Mouse (Mus musculus): Measurements from ENCODE around the gene Dock10. TPM values are rescaled to one million over a fixed set of nuclear protein-coding genes. Genes with fewer than 3 reads are reported as not detected.
A peak's percentile ranks its signal among the peaks of the same experiment; 100 is the strongest.

Dock10 gene
- 5.5 and 6.0 TPM in 2 replicates for polyA plus RNA-seq (2015; fragmentation: Nextera tagmentation; extraction: Ambion mirVana)

DNA sequence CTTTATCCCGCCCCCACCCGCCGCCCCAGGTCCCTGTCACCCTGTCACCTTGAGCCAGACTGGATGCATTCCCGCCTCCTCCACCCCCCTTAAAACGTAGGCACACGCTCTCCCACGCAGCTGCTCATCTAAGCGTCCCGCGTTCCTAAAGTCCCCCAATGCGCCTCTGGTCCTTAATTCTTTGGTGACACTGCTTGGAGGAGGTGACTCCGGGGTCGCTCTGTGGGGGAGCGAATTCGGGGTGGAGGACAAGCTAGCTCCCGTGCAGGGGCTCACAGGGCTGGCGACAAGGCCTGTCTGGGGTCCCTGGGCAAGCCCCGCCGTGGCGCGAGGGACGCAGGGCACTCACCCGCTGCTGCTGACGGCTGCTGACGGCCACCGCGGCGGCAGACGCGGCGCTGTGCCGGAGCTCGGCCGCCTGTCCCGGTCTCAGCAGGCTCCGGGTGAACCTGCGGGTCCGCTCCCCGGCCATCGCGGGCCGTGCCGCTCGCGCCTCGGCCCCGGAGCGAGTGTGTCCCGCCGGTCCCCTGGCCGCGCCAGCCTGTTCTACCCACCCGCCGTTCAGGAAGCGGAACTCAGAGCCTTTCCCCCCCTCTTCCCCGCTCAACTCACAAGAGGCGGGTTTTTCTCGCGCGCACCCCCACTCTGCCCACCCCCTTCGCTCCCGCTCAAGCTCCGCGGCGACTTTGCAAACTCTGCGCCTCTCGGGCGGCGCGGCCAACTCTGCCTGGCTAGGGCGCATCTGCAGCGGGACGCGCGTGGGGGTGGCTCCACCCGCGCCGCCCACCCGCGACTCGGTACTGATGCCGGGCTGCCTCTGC, at the start of gene Dock10:
TSS of gene Dock10 (minus strand) at position 551 of the 821 bp plus-strand sequence.
- peaks cover 5% of the 10 kb centered on the region; the same call in 1 of the 2 replicates for H3K27me3 ChIP-seq
- peak within 1 kb of the TSS; percentile 89 for H3K4me2 ChIP-seq
- peak within 1 kb of the TSS; percentile 52 for H3K9ac ChIP-seq
- under 1% methylated on average over 81 of the region's 82 CpGs for WGBS
- H3K4me3 ChIP-seq: peak within 1 kb of the TSS; percentile 65
- peak within 1 kb of the TSS; percentile 54; the same call in 1 of the 2 replicates for H3K27ac ChIP-seq
- peaks cover 19% of the 10 kb centered on the region for H3K4me1 ChIP-seq
- H3K36me3 ChIP-seq: no peaks in the 10 kb centered on the region
- ATAC-seq (ENCODE audit: insufficient number of reproducible peaks, low FRiP score, low TSS enrichment, low read depth): peak; percentile 57
- no peaks in the 10 kb centered on the region for H3K9me3 ChIP-seq

- H3K36me3 ChIP-seq: no peaks in the 10 kb centered on the region
- H3K27ac ChIP-seq: no peak overlapping the region
- no peaks in the 10 kb centered on the region for H3K9me3 ChIP-seq
- no peak for ATAC-seq (ENCODE audit: insufficient number of reproducible peaks, low FRiP score, low TSS enrichment, low read depth)
- no peak overlapping the region for H3K9ac ChIP-seq
- H3K4me1 ChIP-seq: no peaks in the 10 kb centered on the region
- no peak overlapping the region for H3K4me3 ChIP-seq
- WGBS: 57% methylated on average over 3 of the region's 3 CpGs
- no peak overlapping the region for H3K4me2 ChIP-seq
- H3K27me3 ChIP-seq: no peaks in the 10 kb centered on the region
These were observed 48.6 kb upstream of the Dock10 start for GRCm38 (mm10) chr1:80806835-80807398.

- no peaks in the 10 kb centered on the region for H3K9me3 ChIP-seq
- H3K4me3 ChIP-seq: no peak overlapping the region
- H3K27ac ChIP-seq: no peak overlapping the region
- H3K27me3 ChIP-seq: no peaks in the 10 kb centered on the region
- no peak overlapping the region for H3K9ac ChIP-seq
- H3K36me3 ChIP-seq: no peaks in the 10 kb centered on the region
- no peaks in the 10 kb centered on the region for H3K4me1 ChIP-seq
- ATAC-seq (ENCODE audit: insufficient number of reproducible peaks, low FRiP score, low TSS enrichment, low read depth): no peak
- WGBS: 85% methylated on average over 3 of the region's 3 CpGs
- no peak overlapping the region for H3K4me2 ChIP-seq
These were observed 43.7 kb upstream of the Dock10 start for GRCm38 (mm10) chr1:80802023-80802422.

DNA sequence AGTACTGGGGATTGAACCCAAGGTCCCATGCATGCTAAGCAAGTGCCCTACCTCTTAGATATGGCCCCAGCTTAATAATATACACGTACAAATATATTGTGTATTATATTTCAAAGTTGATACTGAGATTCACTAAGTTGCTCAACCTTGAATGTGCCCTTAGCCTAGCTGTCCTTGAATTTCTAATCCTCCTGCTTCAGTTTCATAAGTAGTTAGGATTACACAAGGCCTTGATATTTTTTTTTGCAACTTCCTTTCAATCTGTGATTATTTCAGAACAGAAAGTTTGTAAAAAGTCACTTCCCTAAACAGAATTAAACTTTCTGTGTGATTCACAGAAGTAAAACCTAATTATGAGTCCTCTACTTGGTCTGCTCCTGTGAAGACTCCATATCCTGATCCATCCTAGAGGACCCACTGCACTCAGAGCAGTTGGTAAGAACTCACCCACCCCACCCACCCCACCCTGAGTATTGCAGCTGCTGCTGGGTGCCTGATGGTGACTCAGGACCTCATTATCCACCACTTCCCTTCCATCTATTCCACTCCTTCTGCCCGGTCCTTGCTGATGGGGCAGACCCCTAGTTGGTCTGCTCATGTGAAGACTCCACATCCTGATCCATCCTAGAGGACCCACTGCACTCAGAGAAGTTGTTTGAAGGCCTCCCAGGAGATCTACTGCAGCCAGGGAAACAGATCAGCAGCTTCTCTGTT, 26.9 kb upstream of the Dock10 start:
- H3K9me3 ChIP-seq: no peaks in the 10 kb centered on the region
- H3K36me3 ChIP-seq: no peaks in the 10 kb centered on the region
- no peak overlapping the region for H3K27ac ChIP-seq
- no peak overlapping the region for H3K4me3 ChIP-seq
- ATAC-seq (ENCODE audit: insufficient number of reproducible peaks, low FRiP score, low TSS enrichment, low read depth): no peak
- no peaks in the 10 kb centered on the region for H3K27me3 ChIP-seq
- 83% methylated on average over 2 of the region's 2 CpGs for WGBS
- no peaks in the 10 kb centered on the region for H3K4me1 ChIP-seq
- no peak overlapping the region for H3K9ac ChIP-seq
- no peak overlapping the region for H3K4me2 ChIP-seq

GRCm38 (mm10) chr1:80784155-80784554, 25.8 kb upstream of the Dock10 start:
- Histone ChIP-seq H3K4me1 (no peaks in the 10 kb centered on the region), H3K27me3 (no peaks in the 10 kb centered on the region), H3K36me3 (no peaks in the 10 kb centered on the region), H3K9ac (no peak overlapping the region), H3K27ac (no peak overlapping the region), H3K4me2 (no peak overlapping the region), H3K4me3 (no peak overlapping the region), H3K9me3 (no peaks in the 10 kb centered on the region)
- 21% methylated on average over 3 of the region's 3 CpGs for WGBS
- no peak for ATAC-seq (ENCODE audit: insufficient number of reproducible peaks, low FRiP score, low TSS enrichment, low read depth)

DNA sequence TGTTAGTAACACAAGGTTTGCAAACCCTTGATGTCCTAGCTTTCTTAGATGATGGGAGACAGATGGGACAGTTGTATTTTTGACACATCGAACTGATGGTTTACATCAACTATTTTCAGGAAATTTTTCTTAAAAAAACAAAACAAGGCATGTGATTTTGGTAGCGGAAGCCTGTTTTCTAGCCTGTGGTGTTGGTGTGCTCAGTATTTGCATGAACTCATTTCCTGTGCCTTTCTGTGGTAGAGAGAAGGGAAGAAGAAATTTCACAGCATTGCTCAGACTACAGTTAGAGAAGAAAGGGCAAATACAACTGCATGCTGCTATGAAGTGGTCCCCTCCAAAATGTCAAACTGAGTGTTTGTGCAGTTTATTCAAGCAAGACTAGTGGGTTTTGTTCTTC, 7.2 kb upstream of the Dock10 start:
- no peaks in the 10 kb centered on the region for H3K9me3 ChIP-seq
- H3K4me2 ChIP-seq: no peak overlapping the region
- no peak overlapping the region for H3K4me3 ChIP-seq
- 81% methylated on average over 2 of the region's 2 CpGs for WGBS
- H3K9ac ChIP-seq: no peak overlapping the region
- H3K27me3 ChIP-seq: no peaks in the 10 kb centered on the region
- no peaks in the 10 kb centered on the region for H3K4me1 ChIP-seq
- no peak for ATAC-seq (ENCODE audit: insufficient number of reproducible peaks, low FRiP score, low TSS enrichment, low read depth)
- no peak overlapping the region for H3K27ac ChIP-seq
- no peaks in the 10 kb centered on the region for H3K36me3 ChIP-seq

DNA sequence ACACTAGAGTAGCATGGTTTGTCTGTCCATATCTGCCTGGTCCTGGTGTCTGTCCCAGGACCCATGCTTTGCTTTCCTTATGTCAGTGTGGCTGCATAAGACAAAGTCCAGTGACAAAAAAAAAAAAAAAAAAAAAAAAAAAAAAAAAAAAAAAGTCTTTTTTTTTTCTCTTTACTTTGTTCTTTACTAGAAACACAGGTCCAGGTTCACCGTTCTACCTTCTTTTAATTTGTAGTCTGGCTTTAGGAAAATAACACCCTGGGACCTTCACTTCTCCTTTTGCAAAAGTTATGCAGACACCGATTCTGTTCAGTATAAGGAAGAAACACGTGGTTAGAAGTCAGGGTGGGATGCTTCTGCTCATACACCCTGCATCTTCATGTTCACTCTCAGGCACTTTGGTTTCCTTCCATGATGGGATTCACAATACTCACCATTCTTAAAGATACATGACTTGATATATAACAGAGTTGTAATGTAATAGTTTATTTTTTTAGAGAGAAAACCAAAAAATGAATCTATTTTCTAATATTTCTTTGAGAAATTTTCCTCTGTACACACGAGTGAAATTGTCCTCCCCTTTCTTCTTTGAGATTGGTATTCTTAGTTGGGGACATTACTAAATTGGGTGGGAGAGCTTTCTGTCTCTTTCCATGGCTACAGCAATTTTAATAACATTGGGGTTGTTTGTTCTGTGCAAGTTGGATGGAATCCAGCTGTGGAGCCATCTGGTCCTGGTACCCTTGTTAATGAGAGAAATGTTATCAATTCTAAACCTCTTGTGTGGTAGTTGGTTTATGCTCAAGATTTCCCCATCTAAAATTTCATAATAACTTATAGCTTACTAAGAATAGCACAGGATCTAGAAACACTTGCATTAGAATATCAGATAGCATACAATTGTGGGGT, 5.0 kb upstream of the Dock10 start:
- Histone ChIP-seq H3K9ac (no peak overlapping the region), H3K9me3 (no peaks in the 10 kb centered on the region), H3K4me3 (no peak overlapping the region), H3K27ac (no peak overlapping the region), H3K27me3 (0 out of 2 replicates have a peak, but pooled peaks cover 5% of the 10 kb centered on the region), H3K36me3 (no peaks in the 10 kb centered on the region), H3K4me1 (0 out of 2 replicates have a peak, but pooled peaks cover 4% of the 10 kb centered on the region), H3K4me2 (no peak overlapping the region)
- ATAC-seq (ENCODE audit: insufficient number of reproducible peaks, low FRiP score, low TSS enrichment, low read depth): no peak
- WGBS: 59% methylated on average over 4 of the region's 4 CpGs

- H3K9me3 ChIP-seq: no peaks in the 10 kb centered on the region
- WGBS: 7% methylated on average over 6 of the region's 6 CpGs
- peak overlapping the region; percentile 89 for H3K4me2 ChIP-seq
- H3K9ac ChIP-seq: peak overlapping the region; percentile 52
- peaks cover 19% of the 10 kb centered on the region for H3K4me1 ChIP-seq
- peaks cover 5% of the 10 kb centered on the region; the same call in 1 of the 2 replicates for H3K27me3 ChIP-seq
- no peak for ATAC-seq (ENCODE audit: insufficient number of reproducible peaks, low FRiP score, low TSS enrichment, low read depth)
- H3K4me3 ChIP-seq: peak overlapping the region; percentile 65
- H3K27ac ChIP-seq: 0 out of 2 replicates have a peak overlapping the region, but pooled peaks have one; percentile 54
- H3K36me3 ChIP-seq: no peaks in the 10 kb centered on the region
These were observed 464 bp upstream of the Dock10 start for GRCm38 (mm10) chr1:80758798-80759184.

GRCm38 (mm10) chr1:80757650-80757976, 714 bp downstream of the Dock10 start:
- Histone ChIP-seq H3K4me2 (peak overlapping the region; percentile 89), H3K9me3 (no peaks in the 10 kb centered on the region), H3K27ac (0 out of 2 replicates have a peak overlapping the region, but pooled peaks have one; percentile 54), H3K36me3 (no peaks in the 10 kb centered on the region), H3K4me3 (peak overlapping the region; percentile 65), H3K9ac (peak overlapping the region; percentile 52; the same call in 1 of the 2 replicates), H3K27me3 (peaks cover 5% of the 10 kb centered on the region; the same call in 1 of the 2 replicates), H3K4me1 (peaks cover 19% of the 10 kb centered on the region)
- no peak for ATAC-seq (ENCODE audit: insufficient number of reproducible peaks, low FRiP score, low TSS enrichment, low read depth)
- 2% methylated on average over 6 of the region's 6 CpGs for WGBS

DNA sequence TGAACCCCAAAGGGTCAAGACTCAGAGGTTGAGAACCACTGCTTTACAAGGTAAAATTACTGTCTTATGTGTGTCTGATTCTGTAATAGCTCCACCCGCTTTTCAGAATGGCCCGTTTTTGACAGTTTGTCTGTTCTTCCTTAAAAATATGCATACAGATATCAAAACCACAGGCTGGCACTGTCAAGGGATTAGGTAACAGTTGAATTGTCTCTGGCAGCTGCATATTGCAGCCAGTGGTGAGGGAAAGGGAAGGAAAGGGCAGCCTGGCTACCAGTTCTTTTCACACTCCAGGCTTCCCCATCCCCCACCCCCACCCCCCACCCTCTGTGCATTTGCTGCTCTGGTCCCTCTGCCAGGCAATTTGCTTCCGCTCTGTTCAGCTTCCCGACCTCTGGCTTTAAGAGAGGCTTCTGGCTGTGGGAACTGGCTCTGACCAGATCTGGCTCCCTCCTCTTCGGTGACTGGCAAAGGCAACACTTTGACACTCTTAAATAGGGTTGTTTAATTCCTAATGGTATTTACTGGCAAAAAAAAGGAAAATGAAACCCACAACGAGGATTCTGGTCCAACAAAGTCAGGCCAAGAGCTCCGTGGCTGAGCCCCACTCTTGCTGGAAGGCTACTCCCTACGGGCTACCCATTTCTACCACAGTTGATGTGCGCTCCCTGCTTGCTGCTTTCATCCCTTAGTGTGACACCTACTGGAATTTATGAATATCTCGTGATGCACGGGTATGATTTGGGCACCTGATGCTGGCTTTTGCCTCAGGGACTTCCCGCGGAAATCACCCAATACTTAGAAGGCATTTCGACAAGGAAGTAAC, 1.3 kb downstream of the Dock10 start:
- Histone ChIP-seq H3K4me2 (peak overlapping the region; percentile 89), H3K27ac (no peak overlapping the region), H3K4me1 (peaks cover 19% of the 10 kb centered on the region), H3K9ac (peak overlapping the region; percentile 52; the same call in 1 of the 2 replicates), H3K9me3 (no peaks in the 10 kb centered on the region), H3K27me3 (peaks cover 5% of the 10 kb centered on the region; the same call in 1 of the 2 replicates), H3K36me3 (no peaks in the 10 kb centered on the region), H3K4me3 (peak overlapping the region; percentile 65)
- ATAC-seq (ENCODE audit: insufficient number of reproducible peaks, low FRiP score, low TSS enrichment, low read depth): no peak
- WGBS: 5% methylated on average over 14 of the region's 14 CpGs

All from limb, embryonic 15.5 days (tissue).